Mouse (Mus musculus) embryonic facial prominence, embryonic 13.5 days (tissue): ENCODE measurements around the gene Nt5c2. TPM values are rescaled to one million over a fixed set of nuclear protein-coding genes. Genes with fewer than 3 reads are reported as not detected.

Experiments
- ATAC-seq: fragments of 200-750 bp; cut with Nextera tagmentation; 2 replicates; pipeline ENCODE4 v1.8.0; 2017; ENCODE audit warnings: low read depth; ENCODE audit not compliant: insufficient number of reproducible peaks, insufficient read depth, low FRiP score, low TSS enrichment
- H3K27ac ChIP-seq: fragments of 300-500 bp; sonication (generic); 2 replicates; pipeline ENCODE4 v1.5.1; 2015; ENCODE audit warnings: moderate library complexity, mild to moderate bottlenecking, inconsistent platforms
- H3K27me3 ChIP-seq: fragments of 300-500 bp; sonication (generic); 2 replicates; pipeline ENCODE4 v1.6.1; 2015; ENCODE audit warnings: mild to moderate bottlenecking, inconsistent platforms
- H3K36me3 ChIP-seq: fragments of 300-500 bp; sonication (generic); 2 replicates; pipeline ENCODE4 v1.6.1; 2015; ENCODE audit warnings: mild to moderate bottlenecking, inconsistent platforms
- H3K4me1 ChIP-seq: fragments of 300-500 bp; sonication (generic); 2 replicates; pipeline ENCODE4 v1.6.1; 2015; ENCODE audit warnings: inconsistent platforms
- H3K4me2 ChIP-seq: fragments of 300-500 bp; sonication (generic); 2 replicates; pipeline ENCODE4 v1.6.1; 2015; ENCODE audit warnings: moderate library complexity, mild to moderate bottlenecking, inconsistent platforms
- H3K4me3 ChIP-seq: fragments of 300-500 bp; sonication (generic); 2 replicates; pipeline ENCODE4 v1.5.1; 2015; ENCODE audit warnings: mild to moderate bottlenecking, inconsistent platforms
- H3K9ac ChIP-seq: fragments of 300-500 bp; sonication (generic); 2 replicates; pipeline ENCODE4 v1.6.1; 2015; ENCODE audit warnings: mild to moderate bottlenecking, inconsistent platforms
- H3K9me3 ChIP-seq: fragments of 300-500 bp; sonication (generic); 2 replicates; pipeline ENCODE4 v1.6.1; 2016; ENCODE audit warnings: inconsistent platforms
- WGBS: fragments of 180-500 bp; shearing (Covaris S2); methylation state at CpG from one replicate; pipeline ENCODE4 v1.1.7; 2015; ENCODE audit warnings: mixed read lengths; 5-methylcytosine and 5-hydroxymethylcytosine counted together
- polyA plus RNA-seq: library from polyadenylated mRNA; unstranded; fragments of >200 nt; fragmentation: Nextera tagmentation; extraction: Ambion mirVana; gene quantifications from 2 replicates; pipeline ENCODE4 v1.2.1, GENCODE M21; 2015

The Nt5c2 gene
- polyA plus RNA-seq, 1 experiment from 2014 or later: 77.3 TPM

DNA sequence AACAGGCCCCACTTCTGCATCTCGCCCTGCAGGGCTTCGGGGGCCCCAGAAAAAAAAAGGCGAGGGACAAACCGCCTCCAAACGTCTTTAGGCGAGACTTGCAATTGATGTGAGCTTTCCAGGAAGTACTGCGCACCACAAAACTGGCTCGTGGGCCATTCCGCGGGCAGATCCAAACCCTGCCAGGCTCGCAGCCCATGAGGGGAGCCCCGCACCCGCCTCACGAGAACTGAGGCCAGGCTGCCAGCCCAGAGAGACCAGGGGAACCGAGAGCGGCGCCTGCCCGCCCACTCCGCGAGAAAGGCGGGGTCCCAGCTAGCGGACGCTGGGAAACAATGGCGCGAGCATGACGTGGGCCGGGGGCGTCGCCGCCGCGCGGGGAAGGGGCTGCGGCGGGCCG is 53.3 kb downstream of the Nt5c2 start:
- Histone ChIP-seq H3K4me3 (peak overlapping the region; percentile 78), H3K4me1 (peaks cover 33% of the 10 kb centered on the region), H3K9ac (peak overlapping the region; percentile 92), H3K9me3 (no peaks in the 10 kb centered on the region), H3K27me3 (no peaks in the 10 kb centered on the region), H3K27ac (peak overlapping the region; percentile 97), H3K36me3 (no peaks in the 10 kb centered on the region), H3K4me2 (peak overlapping the region; percentile 63)
- under 1% methylated on average over 31 of the region's 36 CpGs for WGBS
- ATAC-seq: peak; percentile 88

DNA sequence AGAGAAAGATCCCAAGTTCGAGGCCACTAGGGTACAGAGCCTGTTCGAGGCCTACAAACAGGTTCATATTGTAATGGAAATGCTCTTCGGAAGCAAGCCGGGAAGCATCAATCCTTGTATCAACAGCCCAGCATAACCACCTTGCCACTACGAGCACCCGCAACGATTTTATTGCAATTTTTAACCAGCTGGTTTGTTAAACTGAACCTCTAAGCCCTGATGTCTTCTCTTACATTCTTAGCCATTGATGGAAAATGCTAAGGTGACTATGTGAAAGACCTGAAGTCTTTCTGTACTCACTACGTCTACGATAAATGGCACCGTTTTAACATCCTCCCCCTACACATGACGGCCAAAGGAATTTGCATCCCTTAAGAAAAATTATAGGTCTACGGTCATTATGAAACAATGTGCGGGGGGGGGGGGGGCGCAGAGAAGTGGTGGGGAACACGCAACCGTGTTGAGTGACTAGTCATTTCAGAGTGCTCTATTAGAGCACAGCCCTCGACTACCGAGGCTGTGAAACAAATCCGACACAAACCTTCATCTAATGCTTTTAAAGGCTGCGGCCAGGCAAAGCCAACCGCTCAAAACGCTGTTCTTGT is 53.8 kb downstream of the Nt5c2 start:
- Histone ChIP-seq H3K9me3 (no peaks in the 10 kb centered on the region), H3K4me3 (peak overlapping the region; percentile 78), H3K27me3 (no peaks in the 10 kb centered on the region), H3K4me1 (peaks cover 33% of the 10 kb centered on the region), H3K9ac (peak overlapping the region; percentile 92), H3K4me2 (peak overlapping the region; percentile 63), H3K27ac (peak overlapping the region; percentile 97), H3K36me3 (no peaks in the 10 kb centered on the region)
- whole genome bisulfite sequencing: 5% methylated on average over 22 of the region's 22 CpGs
- ATAC-seq: no peak

DNA sequence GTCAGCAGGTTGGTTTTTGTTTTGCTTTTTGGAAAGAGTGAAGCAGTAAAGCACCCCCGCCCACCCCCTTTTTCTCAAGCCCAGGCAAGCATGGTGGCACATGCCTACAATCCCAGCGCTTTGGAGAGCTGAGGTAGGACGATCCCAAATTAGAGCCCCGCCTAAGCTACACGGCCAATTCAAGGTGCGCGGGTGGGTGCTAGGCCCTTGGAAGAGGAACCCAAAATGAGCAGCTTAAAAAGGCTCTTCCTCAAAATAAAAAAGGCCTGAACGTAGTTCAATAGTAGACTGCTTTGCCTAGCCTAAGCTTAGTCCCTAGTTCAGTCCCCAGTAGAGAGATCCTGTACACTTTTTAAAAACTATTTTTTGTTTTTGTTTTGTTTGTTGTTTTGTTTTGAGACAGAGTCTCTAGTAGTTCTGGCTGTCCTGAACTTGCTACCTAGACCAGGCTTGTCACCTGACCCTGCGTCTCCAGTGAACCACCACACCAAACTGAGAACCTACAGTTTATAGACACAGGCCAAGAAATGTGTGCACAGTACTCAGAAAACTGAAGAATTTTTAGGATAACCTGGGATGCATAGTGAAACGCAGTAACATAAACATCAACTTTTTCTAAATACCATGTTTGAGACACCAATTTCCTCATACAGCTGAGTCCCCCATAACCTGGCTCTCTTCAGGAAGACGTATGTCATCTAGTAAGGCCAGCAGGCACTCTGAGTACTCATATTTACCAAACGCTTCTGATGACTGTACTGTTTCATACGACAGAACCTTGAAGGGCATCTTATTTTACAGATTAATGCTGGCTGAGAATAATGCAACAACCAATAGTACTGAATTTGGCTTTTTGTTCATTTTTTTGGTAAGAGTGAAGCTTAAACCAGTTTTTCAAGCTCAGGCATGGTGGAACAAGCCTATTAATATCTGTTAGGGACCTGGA is 54.6 kb downstream of the Nt5c2 start:
- H3K27me3 ChIP-seq: no peaks in the 10 kb centered on the region
- H3K9ac ChIP-seq: peak overlapping the region; percentile 92
- peak overlapping the region; percentile 63 for H3K4me2 ChIP-seq
- H3K9me3 ChIP-seq: no peaks in the 10 kb centered on the region
- no peaks in the 10 kb centered on the region for H3K36me3 ChIP-seq
- H3K4me1 ChIP-seq: peaks cover 33% of the 10 kb centered on the region
- peak overlapping the region; percentile 78 for H3K4me3 ChIP-seq
- no peak for ATAC-seq
- WGBS: 68% methylated on average over 13 of the region's 13 CpGs
- peak overlapping the region; percentile 12; the same call in 1 of the 2 replicates for H3K27ac ChIP-seq

DNA sequence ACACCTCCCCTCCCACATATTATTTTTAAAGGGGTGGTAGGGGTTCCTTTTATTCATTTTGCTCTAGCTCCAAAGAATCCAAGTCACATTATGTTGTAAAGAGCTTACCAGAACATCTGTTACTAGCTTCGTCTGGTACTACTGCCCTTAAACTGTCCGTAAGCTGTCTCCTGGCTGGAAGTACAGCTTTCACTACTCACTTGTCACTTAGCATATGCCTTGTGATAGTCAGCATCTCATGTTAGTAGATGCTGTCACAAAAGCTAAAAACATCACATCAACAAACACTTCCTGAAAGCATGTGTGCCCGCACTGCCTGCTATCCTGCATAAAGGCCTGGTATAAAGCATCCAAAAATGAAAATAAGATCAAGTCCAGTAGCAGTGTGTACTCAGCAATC is 55.4 kb downstream of the Nt5c2 start:
- H3K4me1 ChIP-seq: peaks cover 33% of the 10 kb centered on the region
- 0 out of 2 replicates have a peak overlapping the region, but pooled peaks have one; percentile 2 for H3K27ac ChIP-seq
- no peak overlapping the region for H3K4me3 ChIP-seq
- peak overlapping the region; percentile 63; the same call in 1 of the 2 replicates for H3K4me2 ChIP-seq
- no peaks in the 10 kb centered on the region for H3K36me3 ChIP-seq
- H3K9ac ChIP-seq: 0 out of 2 replicates have a peak overlapping the region, but pooled peaks have one; percentile 11
- H3K9me3 ChIP-seq: no peaks in the 10 kb centered on the region
- 76% methylated on average over 3 of the region's 3 CpGs for WGBS
- ATAC-seq: no peak
- H3K27me3 ChIP-seq: no peaks in the 10 kb centered on the region

DNA sequence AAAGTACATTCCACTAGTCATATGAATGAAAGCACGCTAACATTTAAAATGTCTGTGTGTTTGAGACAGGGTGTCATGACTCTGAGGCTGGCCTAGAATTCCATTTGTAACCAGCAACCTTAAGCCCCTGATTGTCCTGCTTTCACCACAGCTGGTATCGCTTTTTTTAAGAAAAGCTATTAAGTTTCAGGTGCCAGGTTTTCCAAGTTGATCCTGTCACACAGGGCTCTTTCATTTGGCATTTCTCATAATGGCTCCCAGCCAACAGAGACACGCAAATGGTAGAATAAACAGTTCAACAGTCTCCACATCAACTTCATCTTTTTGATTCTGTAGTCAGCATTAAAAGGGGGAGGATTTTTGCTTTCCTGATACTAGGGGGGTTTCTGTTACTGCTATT is 56.4 kb downstream of the Nt5c2 start:
- no peaks in the 10 kb centered on the region for H3K36me3 ChIP-seq
- H3K4me3 ChIP-seq: no peak overlapping the region
- no peak overlapping the region for H3K4me2 ChIP-seq
- WGBS: 47% methylated on average over 3 of the region's 3 CpGs
- no peaks in the 10 kb centered on the region for H3K9me3 ChIP-seq
- H3K27me3 ChIP-seq: no peaks in the 10 kb centered on the region
- H3K4me1 ChIP-seq: peaks cover 37% of the 10 kb centered on the region
- no peak overlapping the region for H3K9ac ChIP-seq
- no peak overlapping the region; the same call in 1 of the 2 replicates for H3K27ac ChIP-seq
- no peak for ATAC-seq

DNA sequence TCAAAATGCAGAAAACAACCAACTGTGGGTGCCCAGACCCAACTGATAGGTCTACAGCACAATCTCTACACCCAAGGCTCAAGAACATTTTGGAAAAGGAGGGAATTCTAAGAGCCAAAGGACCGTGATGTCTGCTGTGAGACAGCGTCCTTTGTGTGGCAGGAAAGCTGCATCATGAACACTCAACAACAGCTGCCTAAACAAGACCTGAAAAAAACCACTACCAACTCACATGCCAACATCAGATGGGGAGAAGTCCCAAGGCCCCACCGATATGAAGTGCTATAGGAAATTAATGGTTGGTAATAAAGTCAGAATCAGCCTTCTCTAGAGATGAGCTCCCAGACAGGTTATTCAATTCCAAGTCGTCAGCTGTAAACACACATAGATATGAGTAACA is 57.0 kb downstream of the Nt5c2 start:
- no peak for ATAC-seq
- H3K9ac ChIP-seq: no peak overlapping the region
- 79% methylated on average over 4 of the region's 4 CpGs for WGBS
- no peaks in the 10 kb centered on the region for H3K27me3 ChIP-seq
- H3K4me2 ChIP-seq: no peak overlapping the region
- no peaks in the 10 kb centered on the region for H3K36me3 ChIP-seq
- no peaks in the 10 kb centered on the region for H3K9me3 ChIP-seq
- no peak overlapping the region; the same call in 1 of the 2 replicates for H3K27ac ChIP-seq
- H3K4me1 ChIP-seq: peaks cover 36% of the 10 kb centered on the region
- H3K4me3 ChIP-seq: no peak overlapping the region

DNA sequence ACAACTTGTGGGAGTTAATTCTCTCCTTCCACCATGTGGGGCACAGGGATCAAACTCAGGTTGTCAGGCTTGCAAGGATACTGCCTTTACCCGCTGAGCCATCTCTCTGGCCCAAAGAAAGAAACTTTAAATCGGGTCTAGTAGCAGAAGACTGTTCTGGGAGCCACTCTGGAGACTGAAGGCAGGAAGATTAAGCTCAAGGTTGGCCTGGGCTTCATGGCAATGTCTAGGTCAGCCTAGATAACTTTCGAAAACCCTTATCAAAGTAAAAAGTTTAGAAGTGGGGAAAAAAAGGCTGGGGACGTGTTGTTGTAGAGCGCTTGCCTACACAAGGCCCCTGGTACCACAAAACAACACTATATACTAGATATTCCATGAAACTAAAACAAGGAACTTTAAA is 58.0 kb downstream of the Nt5c2 start:
- 92% methylated on average over 5 of the region's 5 CpGs for WGBS
- H3K9me3 ChIP-seq: no peaks in the 10 kb centered on the region
- 0 out of 2 replicates have a peak, but pooled peaks cover 6% of the 10 kb centered on the region for H3K36me3 ChIP-seq
- H3K4me1 ChIP-seq: peaks cover 30% of the 10 kb centered on the region
- no peak overlapping the region for H3K4me2 ChIP-seq
- H3K27ac ChIP-seq: no peak overlapping the region
- ATAC-seq: no peak
- no peak overlapping the region for H3K4me3 ChIP-seq
- H3K9ac ChIP-seq: no peak overlapping the region; the same call in 1 of the 2 replicates
- no peaks in the 10 kb centered on the region for H3K27me3 ChIP-seq

DNA sequence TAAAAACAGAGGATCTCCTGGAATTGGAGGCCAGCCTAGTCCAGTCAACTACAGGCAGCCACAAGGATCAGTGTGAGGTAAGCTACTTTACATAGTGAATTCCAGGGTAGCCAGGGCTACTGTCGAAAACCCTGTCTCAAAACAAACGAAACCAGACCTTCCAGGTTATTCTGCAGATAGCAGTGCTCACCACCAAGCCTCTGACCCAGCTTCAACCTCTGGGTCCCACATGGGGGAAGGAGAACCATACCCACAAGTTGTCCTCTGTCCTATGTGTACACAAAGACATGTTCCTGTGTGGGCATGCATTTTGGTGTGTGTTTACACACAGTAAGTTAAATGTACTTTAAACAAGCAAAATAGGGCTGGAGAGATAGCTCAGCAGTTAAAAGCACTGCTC is 58.5 kb downstream of the Nt5c2 start:
- ATAC-seq: no peak
- Histone ChIP-seq H3K9ac (no peak overlapping the region), H3K4me2 (no peak overlapping the region), H3K27me3 (no peaks in the 10 kb centered on the region), H3K4me3 (no peak overlapping the region), H3K4me1 (peaks cover 30% of the 10 kb centered on the region), H3K9me3 (no peaks in the 10 kb centered on the region), H3K36me3 (0 out of 2 replicates have a peak, but pooled peaks cover 6% of the 10 kb centered on the region), H3K27ac (no peak overlapping the region)
- WGBS: 73% methylated on average over 2 of the region's 2 CpGs

DNA sequence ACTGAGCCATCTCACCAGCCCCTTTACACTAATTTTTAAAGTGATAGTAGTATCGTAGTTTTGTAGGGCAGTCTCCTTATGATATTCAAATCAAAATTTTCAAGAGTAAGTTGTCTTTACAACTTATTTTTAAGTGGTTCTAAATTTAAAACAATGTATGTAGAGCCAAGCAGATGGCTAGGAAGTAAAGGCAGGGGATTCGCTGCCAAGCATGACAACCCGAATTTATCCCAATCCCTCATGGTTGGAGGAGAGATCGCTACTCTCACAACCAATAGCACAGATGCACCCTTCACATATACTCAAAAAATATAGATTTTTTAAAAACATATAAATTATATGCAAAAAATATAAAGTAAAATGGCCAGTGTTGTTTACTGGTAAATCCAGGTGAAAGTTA is 59.3 kb downstream of the Nt5c2 start:
- no peaks in the 10 kb centered on the region for H3K9me3 ChIP-seq
- H3K9ac ChIP-seq: no peak overlapping the region
- H3K27me3 ChIP-seq: no peaks in the 10 kb centered on the region
- H3K27ac ChIP-seq: no peak overlapping the region
- peaks cover 9% of the 10 kb centered on the region; the same call in 1 of the 2 replicates for H3K36me3 ChIP-seq
- WGBS: 97% methylated on average over 4 of the region's 4 CpGs
- H3K4me3 ChIP-seq: no peak overlapping the region
- ATAC-seq: no peak
- H3K4me2 ChIP-seq: no peak overlapping the region
- peaks cover 26% of the 10 kb centered on the region for H3K4me1 ChIP-seq

DNA sequence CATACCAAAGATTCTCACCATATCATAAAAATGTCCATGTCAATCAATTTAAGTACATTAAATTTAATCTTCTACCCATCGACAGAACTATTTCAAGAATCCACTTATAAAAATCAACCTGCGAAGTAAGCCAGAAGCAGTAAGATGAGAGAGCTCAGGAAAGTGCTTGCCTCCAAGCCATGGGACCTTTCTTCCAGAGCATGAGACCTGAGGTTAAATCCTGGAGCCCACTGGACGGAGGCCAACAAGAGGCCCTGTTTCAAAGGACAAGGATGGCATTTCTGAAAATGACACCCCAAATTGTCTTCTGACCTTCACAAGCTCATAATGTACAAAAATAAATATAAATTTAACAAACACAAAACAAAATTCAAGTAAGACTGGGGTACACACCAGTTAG is 61.4 kb downstream of the Nt5c2 start:
- Histone ChIP-seq H3K4me1 (peaks cover 7% of the 10 kb centered on the region), H3K4me3 (no peak overlapping the region), H3K4me2 (no peak overlapping the region), H3K9ac (no peak overlapping the region), H3K36me3 (peaks cover 25% of the 10 kb centered on the region), H3K27me3 (no peaks in the 10 kb centered on the region), H3K9me3 (no peaks in the 10 kb centered on the region), H3K27ac (no peak overlapping the region)
- 69% methylated on average over 3 of the region's 3 CpGs for WGBS
- ATAC-seq: no peak

DNA sequence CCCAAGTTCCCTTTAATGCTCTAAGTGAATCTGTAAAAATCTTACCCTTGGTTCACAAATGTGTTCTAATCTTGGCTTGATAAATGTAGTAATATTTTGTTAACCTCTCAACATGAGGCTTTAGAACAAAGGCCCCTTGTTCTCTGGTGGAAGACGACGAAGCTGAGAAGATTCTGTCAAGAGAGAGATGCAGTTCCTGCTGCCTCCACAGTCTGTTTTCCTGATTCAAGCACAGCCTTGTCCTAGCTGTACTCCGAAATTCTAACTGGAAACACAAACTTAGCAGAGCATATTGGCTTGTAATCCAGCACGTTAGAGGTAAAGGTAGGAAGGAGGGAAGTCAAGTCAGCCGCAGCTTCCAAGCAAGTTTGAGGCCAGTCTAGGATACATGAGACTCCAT is 62.0 kb downstream of the Nt5c2 start:
- no peak overlapping the region for H3K4me2 ChIP-seq
- no peaks in the 10 kb centered on the region for H3K9me3 ChIP-seq
- no peak overlapping the region for H3K27ac ChIP-seq
- H3K4me3 ChIP-seq: no peak overlapping the region
- no peak overlapping the region for H3K9ac ChIP-seq
- H3K4me1 ChIP-seq: 0 out of 2 replicates have a peak, but pooled peaks cover 5% of the 10 kb centered on the region
- no peak for ATAC-seq
- no peaks in the 10 kb centered on the region for H3K27me3 ChIP-seq
- H3K36me3 ChIP-seq: peaks cover 25% of the 10 kb centered on the region
- WGBS: 47% methylated on average over 5 of the region's 5 CpGs
